Mouse (Mus musculus) retina, postnatal 1 day (tissue): ENCODE data around the gene Gm49339.
"Not testable (repeated sequence)": the region's sequence is repeated elsewhere in the genome, so short reads cannot be mapped to it uniquely, and the experiment has no call there.

Source experiments
- DNase-seq: peaks from one replicate; pipeline ENCODE4 v3.0.0-alpha.2; 2012

Gm49339 gene

DNA sequence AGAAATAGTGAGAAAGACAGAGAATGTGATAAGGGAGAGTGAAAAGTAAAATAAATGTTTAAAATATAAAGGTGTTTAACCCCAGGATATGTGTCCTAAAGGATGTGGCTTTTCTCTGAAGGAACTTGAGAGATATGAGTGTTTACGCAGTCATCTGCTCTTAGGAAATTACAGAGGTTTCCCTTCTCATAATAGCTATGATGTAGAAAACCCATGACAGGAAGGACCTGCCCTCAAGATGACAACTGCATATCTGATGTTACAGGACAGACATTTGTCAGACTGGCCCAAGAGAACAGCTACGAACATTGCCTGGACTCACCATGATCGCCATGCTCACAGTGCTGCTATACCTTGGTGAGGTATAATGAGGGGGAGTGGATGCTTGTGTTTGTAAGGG lies at the start of gene Gm49339, which contains the start of gene Lilr4b:
TSS of gene Gm49339 (plus strand) at position 216 of the 400 bp plus-strand sequence.
TSS of gene Lilr4b (plus strand) at position 236 of the 400 bp plus-strand sequence.
- DNase-seq: not testable (repeated sequence)

DNA sequence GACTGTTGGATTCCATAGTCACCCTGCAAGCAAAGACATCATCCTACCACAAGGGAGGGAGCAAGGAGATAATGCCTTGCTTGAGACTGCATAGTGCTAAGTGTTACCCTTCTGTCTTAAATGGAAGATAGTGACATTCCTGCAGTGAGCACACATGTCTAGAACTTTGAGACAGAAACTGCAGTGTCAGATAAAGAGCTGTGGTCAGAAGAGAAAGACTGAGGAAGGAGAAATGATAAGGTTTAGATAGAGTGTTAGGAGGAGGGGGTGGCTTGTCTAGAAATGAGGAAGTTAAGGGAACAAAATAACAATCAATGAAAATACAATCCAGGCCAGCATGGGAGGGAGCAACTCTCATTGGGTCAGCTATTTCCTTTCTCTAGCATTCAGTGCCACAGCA lies 47.5 kb upstream of the Gm49339 start:
- no peak for DNase-seq

DNA sequence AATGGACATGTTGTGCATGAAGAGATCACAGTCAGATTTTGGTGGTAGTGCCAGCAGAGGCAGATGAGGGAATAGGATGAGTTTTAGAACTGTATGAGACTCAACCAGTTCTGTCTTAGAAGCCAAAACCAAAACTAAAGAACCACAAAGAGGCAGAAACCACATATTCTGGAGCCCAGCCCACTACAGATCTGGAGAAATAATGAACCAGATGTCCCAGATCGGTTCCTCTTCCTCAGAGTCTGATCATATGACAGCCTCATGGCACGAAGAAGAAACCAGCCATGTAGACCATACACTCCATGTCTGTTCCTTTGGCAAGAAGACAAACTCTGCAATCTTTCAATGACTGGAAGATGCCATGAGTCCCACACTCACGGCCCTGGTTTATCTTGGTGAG lies 44.7 kb upstream of the Gm49339 start:
- no peak for DNase-seq

DNA sequence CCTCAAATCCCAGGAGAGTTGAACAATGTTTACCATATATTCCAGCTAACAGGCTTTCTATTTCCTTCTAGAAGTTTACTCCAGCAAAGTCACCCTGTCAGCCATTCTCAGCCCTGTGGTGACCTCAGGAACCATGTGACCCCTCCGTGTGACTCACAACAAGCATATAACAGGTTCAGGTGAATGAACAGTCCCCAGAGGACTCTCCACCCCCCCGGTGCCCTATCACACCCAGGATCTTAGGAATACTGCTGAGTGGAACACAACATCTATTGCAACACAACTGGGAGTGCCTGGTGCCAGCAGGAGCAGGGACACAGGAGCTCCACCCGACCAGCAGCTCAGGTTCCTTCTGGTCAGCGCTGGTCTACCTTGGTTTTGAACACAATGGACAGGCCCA lies 28.8 kb upstream of the Gm49339 start:
- no peak for DNase-seq

DNA sequence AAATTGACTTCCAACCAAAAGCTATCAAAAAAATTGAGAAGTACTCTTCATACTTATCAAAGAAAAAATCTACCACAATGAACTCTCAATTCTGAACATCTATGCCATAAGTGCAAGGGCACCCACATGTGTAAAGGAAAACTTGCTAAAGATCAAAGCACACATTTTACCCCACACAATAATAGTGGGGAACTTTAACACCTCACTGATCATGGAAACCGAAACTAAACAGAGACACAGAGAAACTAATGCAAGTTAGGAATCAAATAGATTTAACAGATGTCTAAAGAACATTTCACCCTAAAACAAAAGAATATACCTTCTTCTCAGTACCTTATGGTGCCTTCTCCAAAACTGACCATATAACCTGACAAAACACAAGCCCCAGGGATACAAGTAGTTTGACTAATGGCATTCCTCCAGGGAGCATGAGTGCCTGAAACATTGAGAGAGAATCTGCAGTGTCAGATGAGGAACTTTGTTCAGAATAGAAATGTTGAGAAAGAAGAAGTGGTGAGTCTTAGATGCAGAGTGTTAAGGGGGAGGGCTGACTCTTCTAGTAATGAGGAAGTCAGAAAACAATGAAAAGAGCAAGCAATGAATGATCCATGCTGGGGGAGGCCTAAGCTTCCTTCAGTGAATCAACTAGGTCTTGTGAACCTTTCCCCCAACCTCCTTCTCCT lies 26.7 kb upstream of the Gm49339 start:
- DNase-seq: no peak

DNA sequence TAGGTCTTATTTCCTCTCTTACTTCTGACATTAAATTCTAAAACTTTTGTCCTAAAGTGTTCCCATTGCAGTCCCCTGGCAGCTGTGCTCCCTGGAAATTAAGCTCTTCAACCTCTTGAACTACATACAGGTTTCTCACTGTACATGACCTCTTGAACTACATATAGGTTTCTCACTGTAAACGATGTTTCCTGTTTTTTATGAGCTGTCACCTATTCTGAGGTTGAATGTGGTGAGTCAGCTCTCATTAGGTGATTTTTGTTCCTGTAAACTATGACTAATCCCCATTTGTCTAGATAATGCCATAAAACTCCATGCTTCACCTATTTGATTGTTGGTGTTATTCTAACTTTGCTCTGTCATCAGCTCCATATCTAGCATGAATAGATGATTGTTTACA lies 26.0 kb upstream of the Gm49339 start:
- no peak for DNase-seq

DNA sequence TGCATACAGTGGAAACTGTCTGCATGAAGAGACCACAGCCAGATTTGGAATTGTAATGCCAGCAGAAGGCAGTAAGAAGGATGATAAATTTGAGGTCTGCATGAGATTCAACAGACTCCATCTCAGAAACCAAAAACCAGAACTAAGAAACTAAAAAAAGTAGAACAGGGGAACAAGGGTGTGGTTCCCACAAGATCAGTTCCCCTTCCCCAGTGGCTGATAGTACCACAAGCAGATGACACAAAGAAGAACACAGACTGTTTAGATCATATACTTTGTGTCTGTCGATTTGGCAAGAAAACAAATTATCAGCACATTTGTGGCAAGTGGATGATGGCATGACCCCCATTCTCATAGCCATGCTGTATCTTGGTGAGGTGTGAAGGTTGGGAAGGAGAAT lies 24.6 kb upstream of the Gm49339 start:
- no peak for DNase-seq

DNA sequence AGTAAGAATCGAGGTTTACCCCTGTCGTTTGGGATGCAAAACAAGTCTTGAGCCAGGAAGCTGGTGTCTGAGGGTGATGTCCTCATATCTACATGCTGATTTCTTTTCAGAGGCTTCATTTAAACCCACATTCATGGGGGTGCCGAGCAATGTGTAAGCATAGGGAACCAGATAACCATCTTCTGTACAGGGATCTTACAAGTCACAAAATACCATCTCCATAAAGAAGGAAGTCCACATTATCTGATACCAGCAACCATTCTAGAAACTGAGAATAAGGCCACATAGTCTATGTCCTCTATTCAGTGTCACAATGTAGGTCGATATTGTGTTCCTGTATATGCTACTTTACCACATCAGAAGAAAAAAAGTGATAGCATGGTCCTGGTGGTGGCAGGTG lies 24.0 kb upstream of the Gm49339 start:
- no peak for DNase-seq

DNA sequence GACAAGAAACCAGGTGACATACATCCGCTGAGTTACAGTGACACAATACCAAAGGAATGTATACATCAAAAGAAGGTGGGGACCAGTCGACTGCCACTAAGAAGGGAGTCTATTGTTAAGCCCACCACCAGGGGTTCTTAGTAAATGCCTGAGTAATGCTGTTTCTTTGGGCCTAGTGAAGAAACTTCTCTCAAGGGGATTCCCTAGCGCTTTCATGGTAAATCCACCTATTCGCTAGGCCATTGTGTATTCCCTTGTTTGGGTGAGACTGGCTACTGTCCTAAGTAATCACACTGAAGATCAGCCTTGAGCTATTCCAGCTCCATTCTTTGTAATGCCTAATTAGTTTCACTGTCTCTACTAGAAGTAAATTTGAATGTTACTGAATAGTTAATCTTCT lies 16.6 kb upstream of the Gm49339 start:
- not testable (repeated sequence) for DNase-seq

DNA sequence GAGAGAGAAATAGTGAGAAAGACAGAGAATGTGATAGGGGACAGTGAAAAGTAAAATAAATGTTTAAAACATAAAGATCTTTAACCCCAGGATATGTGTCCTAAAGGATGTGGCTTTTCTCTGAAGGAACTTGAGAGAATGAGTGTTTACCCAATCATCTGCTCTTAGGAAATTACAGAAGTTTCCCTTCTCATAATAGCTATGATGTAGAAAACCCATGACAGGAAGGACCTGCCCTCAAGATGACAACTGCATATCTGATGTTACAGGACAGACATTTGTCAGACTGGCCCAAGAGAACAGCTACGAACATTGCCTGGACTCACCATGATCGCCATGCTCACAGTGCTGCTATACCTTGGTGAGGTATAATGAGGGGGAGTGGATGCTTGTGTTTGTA lies 10.3 kb downstream of the Gm49339 start, which contains the start of gene Lilrb4a:
TSS of gene Lilrb4a (plus strand) at position 266 of the 400 bp plus-strand sequence.
- not testable (repeated sequence) for DNase-seq

DNA sequence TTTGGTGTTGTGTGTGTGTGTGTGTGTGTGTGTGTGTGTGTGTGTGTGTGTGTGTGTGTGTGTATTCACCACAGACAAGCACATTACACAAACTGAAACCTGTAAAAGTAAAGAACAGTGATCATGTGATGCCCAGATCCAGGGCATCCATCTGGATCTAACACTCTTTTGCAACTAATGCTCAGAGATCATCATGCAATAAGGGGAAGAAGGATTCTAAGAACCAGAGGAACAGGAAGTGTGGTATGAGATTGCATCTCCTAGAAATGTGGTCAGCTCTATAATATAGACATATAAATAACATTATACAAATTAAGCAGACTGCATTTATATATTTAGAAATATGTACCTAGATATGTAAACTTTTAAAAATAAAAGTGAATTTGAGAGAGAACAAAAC lies 39.6 kb downstream of the Gm49339 start:
- DNase-seq: no peak

DNA sequence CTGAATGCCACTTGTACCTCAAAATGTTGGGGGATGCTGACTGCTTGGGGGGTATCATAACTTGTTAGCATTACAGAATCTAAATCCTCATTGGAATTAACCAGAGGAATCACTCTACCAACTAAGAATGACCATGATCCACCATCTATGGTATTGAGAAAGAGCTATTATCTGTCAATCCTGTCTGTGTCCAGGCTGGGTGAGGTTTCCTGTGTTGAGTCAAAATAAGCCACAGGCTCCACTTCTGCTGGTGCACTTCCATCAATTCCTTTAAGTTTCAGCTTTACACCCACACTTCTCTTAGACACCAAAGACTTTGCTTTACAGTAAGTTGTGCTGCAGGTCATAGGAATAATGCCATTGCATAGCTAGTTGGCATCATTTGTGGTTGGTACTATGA lies 41.0 kb downstream of the Gm49339 start:
- DNase-seq: no peak

DNA sequence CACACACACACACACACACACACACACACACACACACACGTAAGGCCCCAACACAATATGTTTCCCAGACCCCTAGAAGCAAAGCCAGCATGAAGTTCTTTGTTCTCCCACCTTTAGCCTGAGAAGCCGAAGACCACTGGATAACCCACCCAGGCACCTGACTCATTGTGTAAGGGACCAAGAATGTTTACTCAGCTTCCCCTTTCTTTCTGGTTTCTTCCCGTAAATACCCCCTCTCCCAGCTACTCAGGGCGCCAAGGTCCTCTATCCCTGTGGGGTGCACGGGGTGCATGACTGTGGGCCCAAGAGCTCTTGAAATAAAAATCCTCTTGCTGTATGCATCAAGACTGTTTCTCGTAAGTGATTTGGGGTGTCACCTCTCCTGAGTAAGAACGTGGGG lies 45.7 kb downstream of the Gm49339 start:
- DNase-seq: no peak

DNA sequence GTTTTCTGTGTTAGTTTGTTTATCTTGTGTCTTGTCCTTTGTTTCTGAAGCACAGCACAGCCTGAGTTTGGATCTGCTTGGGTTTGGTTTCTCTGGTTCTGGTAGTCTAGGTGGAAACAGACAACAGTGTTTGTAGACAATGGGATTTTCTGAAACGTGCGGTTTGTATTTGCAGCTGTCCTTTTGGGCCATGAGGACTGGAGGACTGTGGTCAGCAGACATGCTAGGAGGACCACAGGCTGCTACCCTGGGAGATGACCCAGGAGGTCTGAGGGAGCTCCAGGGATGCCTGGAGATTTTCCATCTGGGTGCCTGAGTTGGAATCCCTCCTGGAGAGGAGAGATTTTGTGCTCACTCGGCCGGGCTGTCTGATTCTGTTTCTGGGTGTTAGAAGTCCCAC lies 46.2 kb downstream of the Gm49339 start:
- DNase-seq: no peak

DNA sequence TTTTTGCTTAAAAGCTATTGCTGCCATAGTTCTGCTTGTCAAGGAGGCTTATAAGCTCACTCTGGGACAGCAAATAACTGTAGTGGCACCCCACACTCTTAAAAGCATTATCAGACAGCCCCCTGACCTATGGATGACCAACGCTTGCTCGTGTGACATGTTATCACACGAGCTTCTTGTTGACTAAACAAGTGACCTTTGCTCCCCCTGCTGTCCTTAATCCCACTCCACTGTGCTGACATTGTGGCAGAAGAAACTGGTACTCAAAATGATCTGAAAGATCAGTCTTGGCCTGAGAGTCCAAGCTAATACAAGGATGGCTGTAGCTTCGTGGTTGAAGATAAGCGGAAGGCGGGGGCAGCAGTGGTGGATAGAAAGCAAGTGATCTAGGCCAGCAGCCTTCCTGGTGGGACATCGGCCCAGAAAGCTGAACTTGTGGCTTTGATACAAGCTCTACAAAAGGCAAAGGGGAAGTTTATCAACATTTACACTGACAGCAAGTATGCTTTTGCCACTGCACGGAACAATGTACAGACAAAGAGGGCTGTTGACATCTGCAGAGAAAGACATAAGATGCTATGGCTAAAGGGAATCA lies 48.5 kb downstream of the Gm49339 start:
- no peak for DNase-seq

DNA sequence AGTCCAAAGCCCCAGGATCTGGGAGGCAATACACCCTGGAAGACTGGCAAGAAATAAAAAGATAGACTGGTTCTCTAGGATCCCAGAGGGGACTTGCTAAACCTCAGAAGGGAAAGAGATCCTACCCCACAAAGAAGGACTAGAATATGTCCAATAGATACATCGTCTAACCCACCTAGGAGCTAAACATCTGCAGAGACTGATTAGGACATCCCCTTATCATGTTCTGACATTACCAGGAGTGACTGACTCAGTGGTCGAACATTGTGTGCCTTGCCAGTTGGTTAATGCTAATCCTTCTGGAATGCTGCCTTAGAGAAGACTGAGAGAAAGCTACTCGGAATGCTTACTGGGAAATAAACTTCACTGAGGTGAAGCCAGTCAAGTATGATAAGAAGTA lies 49.1 kb downstream of the Gm49339 start:
- DNase-seq: no peak

DNA sequence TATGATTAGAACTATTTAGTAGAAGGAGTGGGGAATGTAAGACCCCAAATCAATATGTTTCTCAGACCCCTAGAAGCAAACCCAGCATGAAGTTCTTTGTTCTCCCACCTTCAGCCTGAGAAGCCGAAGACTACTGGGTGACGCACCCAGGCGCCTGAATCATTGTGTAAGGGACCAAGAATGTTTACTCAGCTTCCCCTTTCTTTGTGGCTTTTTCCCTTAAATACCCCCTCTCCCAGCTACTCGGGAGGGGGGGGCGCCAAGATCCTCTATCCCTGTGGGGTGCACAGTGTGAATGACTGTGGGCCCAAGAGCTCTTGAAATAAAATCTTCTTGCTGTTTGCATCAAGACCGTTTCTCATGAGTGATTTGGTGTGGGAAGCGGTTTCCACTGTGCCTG lies 50.4 kb downstream of the Gm49339 start:
- DNase-seq: no peak
